Mouse (Mus musculus) mouse trophoblast stem cell (cell line): ENCODE results near the gene A930018P22Rik.
"Not testable (repeated sequence)": the region's sequence is repeated elsewhere in the genome, so short reads cannot be mapped to it uniquely, and the experiment has no call there.

Experiments
- in situ Hi-C, 2 experiments: fragments of 300-500 bp; cut with MseI, MboI; formaldehyde crosslinking; loops; 2 replicates in 1 of 2; 3 replicates in 1 of 2; pipeline ENCODE4 v1.15.1; 2025

The A930018P22Rik gene

GRCm38 (mm10) chr2:104122505-104123378 is at the start of gene A930018P22Rik:
Gene A930018P22Rik (plus strand): TSS chr2:104122769.
- in situ Hi-C loops = loop anchor here in 1 of 2 experiments (5.0 kb wide), 1 partner anchor 80 kb away; no protein-coding TSS in a partner anchor

DNA sequence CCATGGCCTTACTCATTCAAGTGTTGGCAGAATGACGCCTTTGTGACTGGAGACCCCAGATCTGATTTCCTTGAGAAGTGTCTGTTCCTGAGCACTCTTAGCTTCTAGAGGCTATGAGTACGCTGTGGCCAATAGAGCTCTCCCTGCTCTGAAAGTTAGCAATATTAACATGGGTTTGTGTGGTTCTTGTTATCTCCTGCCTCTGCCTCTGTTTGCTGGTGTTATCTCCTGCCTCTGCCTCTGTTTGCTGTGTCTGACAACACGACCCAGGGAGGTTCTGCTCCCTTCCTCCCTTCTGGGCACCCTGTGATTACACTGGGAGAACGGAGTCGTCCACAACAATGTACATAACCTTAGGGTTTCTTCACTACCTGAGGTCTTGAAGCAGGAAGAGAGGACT is 44.3 kb upstream of the A930018P22Rik start:
- in situ Hi-C loops = not testable (repeated sequence)

- in situ Hi-C loops = not testable (repeated sequence)
Observed at GRCm38 (mm10) chr2:104081436-104082050, 41.0 kb upstream of the A930018P22Rik start.

- in situ Hi-C loops = no loop called here
Observed at GRCm38 (mm10) chr2:104082474-104082873, 40.1 kb upstream of the A930018P22Rik start.

- in situ Hi-C loops = not testable (repeated sequence)
Observed at GRCm38 (mm10) chr2:104084027-104084426, 38.5 kb upstream of the A930018P22Rik start.

- in situ Hi-C loops = not testable (repeated sequence)
Observed at GRCm38 (mm10) chr2:104087562-104087961, 35.0 kb upstream of the A930018P22Rik start.

GRCm38 (mm10) chr2:104093305-104093704 is 29.3 kb upstream of the A930018P22Rik start:
- in situ Hi-C loops = no loop called here

DNA sequence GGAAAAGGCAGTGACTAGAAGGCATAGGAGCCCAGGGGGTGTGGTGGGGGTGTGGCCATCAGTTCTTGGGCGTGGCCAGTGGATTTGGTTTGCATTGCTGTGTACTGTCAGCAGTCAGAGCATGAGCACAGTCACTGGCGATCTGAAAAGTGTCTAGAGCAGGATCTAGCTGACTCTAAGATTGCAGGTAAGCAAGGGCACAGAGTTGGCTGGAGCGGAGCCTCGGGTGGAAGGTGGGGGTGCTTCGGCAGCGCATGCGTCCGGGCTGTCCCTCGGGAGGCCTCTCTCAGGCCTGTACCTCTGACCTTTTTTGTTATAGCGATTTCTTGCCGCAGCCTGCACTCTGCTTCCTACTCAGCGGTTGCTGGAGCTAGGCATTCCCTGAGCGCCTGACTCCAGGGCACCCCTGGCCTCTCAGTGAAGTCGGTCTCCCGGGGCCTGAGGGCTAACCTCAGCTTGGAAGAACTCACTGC is 26.8 kb upstream of the A930018P22Rik start, which contains the start of gene Cd59a:
Cd59a (plus strand) TSS at position 61 of the 473 bp plus-strand sequence.
- in situ Hi-C loops = no loop called here

GRCm38 (mm10) chr2:104096256-104096655 is 26.3 kb upstream of the A930018P22Rik start:
- in situ Hi-C loops = no loop called here

GRCm38 (mm10) chr2:104096796-104097195 is 25.8 kb upstream of the A930018P22Rik start:
- in situ Hi-C loops = not testable (repeated sequence)

DNA sequence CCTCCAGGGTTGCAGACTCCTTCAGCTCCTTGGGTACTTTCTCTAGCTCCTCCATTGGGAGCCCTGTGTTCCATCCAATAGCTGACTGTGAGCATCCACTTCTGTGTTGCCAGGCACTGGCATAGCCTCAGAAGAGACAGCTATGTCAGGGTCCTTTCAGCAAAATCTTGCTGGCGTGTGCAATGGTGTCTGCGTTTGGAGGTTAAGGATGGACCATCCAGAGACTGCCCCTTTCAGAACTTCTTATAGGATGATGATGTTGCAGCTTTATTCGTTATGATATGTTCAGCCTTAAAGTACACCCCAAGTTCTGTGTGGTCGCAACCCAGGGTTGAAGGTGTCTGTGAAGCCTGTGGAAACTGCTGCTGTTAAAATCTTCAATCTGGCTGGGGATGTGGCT is 25.2 kb upstream of the A930018P22Rik start:
- in situ Hi-C loops = not testable (repeated sequence)

- in situ Hi-C loops = no loop called here
Observed at GRCm38 (mm10) chr2:104098529-104099230, 23.9 kb upstream of the A930018P22Rik start.

DNA sequence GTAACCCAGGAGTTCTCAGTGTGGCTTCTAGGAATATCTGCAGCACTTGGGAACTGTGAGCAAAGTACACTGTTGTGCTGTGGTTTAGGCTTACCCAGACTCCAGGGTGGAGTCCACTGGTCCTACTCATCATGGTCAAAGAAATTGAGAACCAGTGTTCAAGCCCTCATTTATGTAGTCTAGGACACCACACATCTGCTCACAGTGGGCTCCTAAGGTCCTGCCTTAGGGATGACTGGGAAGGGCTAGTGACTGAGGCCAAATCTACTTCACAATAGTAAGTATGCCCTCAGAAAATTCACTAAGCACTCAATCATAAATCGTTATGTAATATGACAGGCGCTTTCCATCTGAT is 23.4 kb upstream of the A930018P22Rik start:
- in situ Hi-C loops = no loop called here

- in situ Hi-C loops = no loop called here
Observed at GRCm38 (mm10) chr2:104099946-104100345, 22.6 kb upstream of the A930018P22Rik start.

- in situ Hi-C loops = no loop called here
Observed at GRCm38 (mm10) chr2:104104800-104105199, 17.8 kb upstream of the A930018P22Rik start.

- in situ Hi-C loops = not testable (repeated sequence)
Observed at GRCm38 (mm10) chr2:104109021-104109420, 13.5 kb upstream of the A930018P22Rik start.

GRCm38 (mm10) chr2:104109528-104109927 is 13.0 kb upstream of the A930018P22Rik start:
- in situ Hi-C loops = no loop called here

- in situ Hi-C loops = no loop called here
Observed at GRCm38 (mm10) chr2:104110031-104110430, 12.5 kb upstream of the A930018P22Rik start.

- in situ Hi-C loops = not testable (repeated sequence)
Observed at GRCm38 (mm10) chr2:104111170-104111797, 11.3 kb upstream of the A930018P22Rik start.

- in situ Hi-C loops = not testable (repeated sequence)
Observed at GRCm38 (mm10) chr2:104113563-104113962, 9.0 kb upstream of the A930018P22Rik start.

DNA sequence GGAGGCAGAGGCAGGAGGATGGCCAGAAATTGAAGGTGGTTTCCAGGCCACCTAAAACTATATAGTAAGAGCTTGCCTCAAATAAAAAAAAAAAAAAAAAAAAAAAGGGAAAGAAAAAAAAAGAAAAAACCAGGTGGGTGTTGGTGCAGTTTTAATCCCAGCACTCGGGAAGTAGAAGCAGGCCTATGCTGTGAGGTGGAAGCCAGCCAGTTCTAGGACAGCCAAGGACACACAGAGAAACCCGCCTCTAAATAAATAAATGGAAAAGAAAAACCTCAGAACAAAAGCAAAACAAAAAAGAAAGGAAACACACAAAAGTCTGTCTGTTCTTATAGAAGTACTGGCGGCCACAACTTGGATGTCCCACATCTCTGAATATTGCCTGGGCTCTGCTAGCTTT is 7.7 kb upstream of the A930018P22Rik start:
- in situ Hi-C loops = no loop called here
